Mouse (Mus musculus): Measurements from ENCODE around the gene Hes1. TPM values are rescaled to one million over a fixed set of nuclear protein-coding genes. Genes with fewer than 3 reads are reported as not detected.

Hes1 gene
- polyA plus RNA-seq, 1 experiment from 2014 or later, result 40.3 TPM

GRCm38 (mm10) chr16:30034979-30035440 is 29.2 kb upstream of the Hes1 start:
- Histone ChIP-seq H3K27me3 (peaks cover 65% of the 10 kb centered on the region), H3K4me1 (peaks cover 22% of the 10 kb centered on the region), H3K9ac (no peak overlapping the region), H3K27ac (no peak overlapping the region), H3K4me2 (replicated peaks) (no peak overlapping the region), H3K9me3 (replicated peaks) (no peaks in the 10 kb centered on the region), H3K4me3 (no peak overlapping the region), H3K36me3 (no peaks in the 10 kb centered on the region)
- ATAC-seq (ENCODE audit: low FRiP score), result no peak
- WGBS, result 72% methylated on average over 5 of the region's 5 CpGs

DNA sequence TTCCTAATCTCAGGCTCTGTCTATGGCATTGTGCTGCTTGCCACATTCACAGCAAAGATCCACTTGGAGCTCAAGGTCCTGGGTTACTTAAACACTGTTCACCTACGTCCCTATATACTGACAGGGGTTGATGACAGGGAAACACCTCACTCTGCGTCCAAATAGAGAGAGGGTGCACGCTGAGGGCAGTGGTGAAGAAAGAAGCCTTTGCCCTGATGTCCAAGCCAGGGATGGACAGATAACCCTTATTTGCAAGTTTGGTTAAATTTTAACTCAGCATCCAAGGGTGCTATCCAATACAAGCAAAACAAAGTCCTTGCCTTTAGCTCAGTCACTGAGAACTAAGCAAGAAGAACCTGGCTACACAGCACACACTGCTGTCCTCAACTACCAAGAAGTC is 28.1 kb upstream of the Hes1 start:
- Histone ChIP-seq H3K27ac (no peak overlapping the region), H3K36me3 (no peaks in the 10 kb centered on the region), H3K9ac (no peak overlapping the region), H3K27me3 (peaks cover 71% of the 10 kb centered on the region), H3K4me2 (replicated peaks) (no peak overlapping the region), H3K4me3 (no peak overlapping the region), H3K4me1 (peaks cover 22% of the 10 kb centered on the region), H3K9me3 (replicated peaks) (no peaks in the 10 kb centered on the region)
- no peak for ATAC-seq (ENCODE audit: low FRiP score)
- WGBS, result 82% methylated on average over 3 of the region's 3 CpGs

DNA sequence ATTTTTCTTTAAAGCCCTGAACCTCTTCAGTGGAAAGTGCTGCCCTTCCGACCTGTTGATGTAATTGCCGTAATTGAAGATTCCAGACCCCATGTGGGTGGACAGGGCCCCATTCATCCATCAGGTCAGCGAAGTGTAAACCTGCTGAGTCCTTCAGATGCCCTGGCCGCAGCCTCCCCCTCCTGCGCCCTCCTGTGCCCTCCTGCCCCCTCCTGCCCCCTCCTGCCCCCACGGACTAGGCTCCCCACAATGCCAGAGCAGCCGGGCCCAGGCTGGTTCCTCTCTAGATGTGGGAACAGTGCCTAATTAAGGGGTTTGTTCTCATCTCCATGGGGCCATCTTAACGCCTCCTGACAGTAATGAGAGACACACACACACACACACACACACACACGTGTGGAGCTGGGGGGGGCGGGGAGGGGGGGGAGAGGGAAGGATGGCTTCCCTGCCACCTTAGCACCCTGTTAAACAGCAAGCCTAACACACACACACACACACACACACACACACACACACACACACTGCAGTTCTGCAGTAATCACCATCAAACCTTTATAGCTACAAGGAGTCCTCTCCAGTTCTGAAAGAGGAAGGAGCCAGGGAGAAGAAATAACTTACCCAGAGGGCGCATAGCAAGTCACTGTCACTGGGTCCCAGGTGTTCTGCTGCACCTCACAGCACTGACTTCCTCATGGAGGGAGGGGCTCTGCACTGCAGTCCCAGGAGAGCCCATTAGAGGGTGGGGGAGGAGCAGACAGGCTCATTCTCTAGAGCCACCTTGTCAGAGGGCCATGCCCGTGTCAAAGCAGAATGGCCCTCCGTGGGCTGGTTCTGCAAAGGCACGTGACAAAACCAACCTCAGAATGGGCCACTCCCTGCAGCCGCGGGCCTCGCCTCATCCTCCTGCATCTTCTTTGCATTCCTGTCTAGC is 25.3 kb upstream of the Hes1 start:
- 8% methylated on average over 14 of the region's 17 CpGs for WGBS
- Histone ChIP-seq H3K27me3 (peaks cover 78% of the 10 kb centered on the region), H3K36me3 (no peaks in the 10 kb centered on the region), H3K9me3 (replicated peaks) (no peaks in the 10 kb centered on the region), H3K9ac (no peak overlapping the region), H3K4me2 (replicated peaks) (no peak overlapping the region; the same call in 1 of the 2 replicates), H3K4me3 (no peak overlapping the region), H3K27ac (no peak overlapping the region), H3K4me1 (peaks cover 22% of the 10 kb centered on the region)
- ATAC-seq (ENCODE audit: low FRiP score), result 0 out of 2 replicates have a peak, but pooled peaks have one; percentile 43

- Histone ChIP-seq H3K9ac (no peak overlapping the region), H3K4me3 (no peak overlapping the region), H3K4me2 (replicated peaks) (no peak overlapping the region), H3K27me3 (peaks cover 69% of the 10 kb centered on the region), H3K4me1 (peaks cover 17% of the 10 kb centered on the region), H3K9me3 (replicated peaks) (no peaks in the 10 kb centered on the region), H3K36me3 (no peaks in the 10 kb centered on the region), H3K27ac (no peak overlapping the region)
- WGBS, result 61% methylated on average over 2 of the region's 2 CpGs
- ATAC-seq (ENCODE audit: low FRiP score), result no peak
These were observed 24.3 kb upstream of the Hes1 start for GRCm38 (mm10) chr16:30039841-30040240.

DNA sequence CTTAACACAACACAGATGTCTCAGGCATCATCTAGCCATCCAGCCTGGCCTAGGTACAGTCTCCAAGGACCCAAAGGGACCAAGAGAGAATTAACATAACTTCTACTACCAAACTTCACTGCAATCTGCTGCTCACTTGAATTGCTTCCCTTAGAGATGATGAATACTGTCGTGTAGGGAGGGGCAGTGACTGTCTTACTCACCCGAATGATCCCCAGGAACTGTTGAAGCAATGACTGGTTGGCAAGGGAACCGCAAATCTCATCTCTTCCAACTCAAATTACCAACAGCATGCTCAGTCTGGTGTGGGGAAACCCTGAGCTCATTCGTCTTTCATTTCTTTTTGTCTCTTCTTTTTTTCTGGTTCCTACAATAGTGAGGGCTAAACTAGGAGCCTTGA is 21.3 kb upstream of the Hes1 start:
- WGBS, result 67% methylated on average over 4 of the region's 4 CpGs
- Histone ChIP-seq H3K4me1 (peaks cover 17% of the 10 kb centered on the region), H3K36me3 (no peaks in the 10 kb centered on the region), H3K9me3 (replicated peaks) (no peaks in the 10 kb centered on the region), H3K27ac (no peak overlapping the region), H3K9ac (no peak overlapping the region), H3K27me3 (peaks cover 64% of the 10 kb centered on the region), H3K4me2 (replicated peaks) (no peak overlapping the region), H3K4me3 (no peak overlapping the region)
- no peak for ATAC-seq (ENCODE audit: low FRiP score)

DNA sequence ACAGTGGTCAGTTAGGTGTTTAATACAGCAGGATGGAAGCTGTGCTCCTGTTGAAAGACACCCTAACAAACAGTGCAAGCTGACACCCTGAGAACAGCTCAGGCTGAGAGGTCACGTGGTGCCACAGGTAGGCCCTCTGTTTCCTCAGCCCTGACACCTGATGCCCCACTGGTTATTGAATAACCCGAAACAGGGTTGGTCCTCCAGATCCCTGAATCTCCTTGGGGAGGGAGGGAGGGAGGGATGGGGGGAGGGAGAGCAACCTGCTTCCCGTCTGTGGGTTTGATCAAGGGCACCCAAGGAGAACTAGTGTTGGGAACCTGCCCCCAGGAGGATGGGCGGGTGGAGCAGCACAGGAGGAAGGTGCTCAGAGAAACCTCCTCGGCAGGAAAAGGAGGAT is 18.6 kb upstream of the Hes1 start:
- H3K4me1 ChIP-seq, result no peaks in the 10 kb centered on the region
- H3K36me3 ChIP-seq, result no peaks in the 10 kb centered on the region
- no peak overlapping the region for H3K4me2 ChIP-seq (replicated peaks)
- no peak overlapping the region for H3K27ac ChIP-seq
- H3K4me3 ChIP-seq, result no peak overlapping the region
- no peak overlapping the region for H3K9ac ChIP-seq
- 50% methylated on average over 5 of the region's 5 CpGs for WGBS
- no peak for ATAC-seq (ENCODE audit: low FRiP score)
- no peaks in the 10 kb centered on the region for H3K9me3 ChIP-seq (replicated peaks)
- H3K27me3 ChIP-seq, result peaks cover 38% of the 10 kb centered on the region

GRCm38 (mm10) chr16:30047010-30047409 is 17.2 kb upstream of the Hes1 start:
- H3K4me1 ChIP-seq, result no peaks in the 10 kb centered on the region
- H3K4me3 ChIP-seq, result no peak overlapping the region
- no peak for ATAC-seq (ENCODE audit: low FRiP score)
- no peak overlapping the region for H3K4me2 ChIP-seq (replicated peaks)
- H3K27me3 ChIP-seq, result peaks cover 40% of the 10 kb centered on the region
- no peaks in the 10 kb centered on the region for H3K9me3 ChIP-seq (replicated peaks)
- no peak overlapping the region for H3K27ac ChIP-seq
- H3K36me3 ChIP-seq, result no peaks in the 10 kb centered on the region
- H3K9ac ChIP-seq, result no peak overlapping the region
- 84% methylated on average over 7 of the region's 7 CpGs for WGBS

- no peaks in the 10 kb centered on the region for H3K9me3 ChIP-seq (replicated peaks)
- H3K4me1 ChIP-seq, result no peaks in the 10 kb centered on the region
- peaks cover 44% of the 10 kb centered on the region for H3K27me3 ChIP-seq
- H3K36me3 ChIP-seq, result no peaks in the 10 kb centered on the region
- no peak overlapping the region for H3K4me2 ChIP-seq (replicated peaks)
- 52% methylated on average over 11 of the region's 11 CpGs for WGBS
- ATAC-seq (ENCODE audit: low FRiP score), result no peak
- no peak overlapping the region for H3K4me3 ChIP-seq
- no peak overlapping the region for H3K27ac ChIP-seq
- H3K9ac ChIP-seq, result no peak overlapping the region
These were observed 16.8 kb upstream of the Hes1 start for GRCm38 (mm10) chr16:30047421-30047831.

- Histone ChIP-seq H3K36me3 (no peaks in the 10 kb centered on the region), H3K4me2 (replicated peaks) (no peak overlapping the region), H3K27me3 (peaks cover 59% of the 10 kb centered on the region), H3K9ac (no peak overlapping the region), H3K4me1 (peaks cover 6% of the 10 kb centered on the region; the same call in 1 of the 2 replicates), H3K27ac (no peak overlapping the region), H3K4me3 (no peak overlapping the region), H3K9me3 (replicated peaks) (no peaks in the 10 kb centered on the region)
- 69% methylated on average over 10 of the region's 10 CpGs for WGBS
- ATAC-seq (ENCODE audit: low FRiP score), result no peak
These were observed 13.3 kb upstream of the Hes1 start for GRCm38 (mm10) chr16:30050767-30051490.

GRCm38 (mm10) chr16:30052271-30052670 is 11.9 kb upstream of the Hes1 start:
- H3K4me2 ChIP-seq (replicated peaks), result no peak overlapping the region
- H3K9me3 ChIP-seq (replicated peaks), result no peaks in the 10 kb centered on the region
- ATAC-seq (ENCODE audit: low FRiP score), result no peak
- H3K4me1 ChIP-seq, result peaks cover 6% of the 10 kb centered on the region; the same call in 1 of the 2 replicates
- no peak overlapping the region for H3K9ac ChIP-seq
- no peaks in the 10 kb centered on the region for H3K36me3 ChIP-seq
- H3K4me3 ChIP-seq, result no peak overlapping the region
- H3K27ac ChIP-seq, result no peak overlapping the region
- peaks cover 58% of the 10 kb centered on the region for H3K27me3 ChIP-seq
- WGBS, result 70% methylated on average over 2 of the region's 2 CpGs

- H3K36me3 ChIP-seq, result no peaks in the 10 kb centered on the region
- WGBS, result 65% methylated on average over 16 of the region's 16 CpGs
- H3K4me1 ChIP-seq, result peaks cover 6% of the 10 kb centered on the region; the same call in 1 of the 2 replicates
- ATAC-seq (ENCODE audit: low FRiP score), result no peak
- no peak overlapping the region for H3K9ac ChIP-seq
- no peaks in the 10 kb centered on the region for H3K9me3 ChIP-seq (replicated peaks)
- no peak overlapping the region for H3K4me2 ChIP-seq (replicated peaks)
- no peak overlapping the region for H3K27ac ChIP-seq
- no peak overlapping the region for H3K4me3 ChIP-seq
- H3K27me3 ChIP-seq, result peaks cover 57% of the 10 kb centered on the region
These were observed 11.2 kb upstream of the Hes1 start for GRCm38 (mm10) chr16:30052839-30053511.

DNA sequence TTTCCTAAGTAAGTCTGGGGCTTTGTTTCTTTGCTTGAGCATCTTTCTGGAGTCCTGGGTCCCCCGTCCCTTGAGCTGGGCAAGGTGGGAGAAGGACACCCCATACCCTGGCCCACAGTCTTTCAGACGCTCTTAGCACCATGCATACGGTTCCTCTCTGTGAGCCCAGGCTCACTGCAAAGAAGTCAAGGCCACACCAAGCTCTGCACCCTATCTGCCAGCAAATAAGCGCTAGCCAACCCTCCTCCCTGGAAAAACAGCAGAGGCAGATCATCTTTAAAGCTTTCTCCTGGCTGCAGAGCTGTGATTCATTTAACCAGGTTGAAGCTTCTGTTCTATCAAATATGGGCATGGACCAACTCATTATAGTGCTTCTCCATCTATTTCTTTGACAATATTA is 9.6 kb upstream of the Hes1 start:
- Histone ChIP-seq H3K4me2 (replicated peaks) (no peak overlapping the region), H3K27me3 (peaks cover 72% of the 10 kb centered on the region), H3K36me3 (no peaks in the 10 kb centered on the region), H3K9ac (no peak overlapping the region), H3K27ac (no peak overlapping the region), H3K4me3 (no peak overlapping the region), H3K4me1 (peaks cover 10% of the 10 kb centered on the region), H3K9me3 (replicated peaks) (no peaks in the 10 kb centered on the region)
- no peak for ATAC-seq (ENCODE audit: low FRiP score)
- WGBS, result 81% methylated on average over 4 of the region's 4 CpGs

Measured in hindbrain, embryonic 12.5 days (tissue).